ENCODE assay signal across 8 mouse cellular contexts in genomic region chr2:32712934-32713817, GRCm38 (mm10). TPM values are rescaled to one million over a fixed set of nuclear protein-coding genes. Genes with fewer than 3 reads are reported as not detected.
DNase-seq lines count a peak whose midpoint lies in the region; ATAC-seq and TF ChIP-seq lines count a peak whose summit lies in the region.

Cdk9 (minus strand) TSS chr2:32713076.

- H3K4me1 ChIP-seq in CH12.LX (ENCODE audit: control insufficient read depth in 1 of 2, insufficient read depth in 2 of 2), result peaks cover 27 to 56% of the 10 kb centered on the region in 2 experiments
- H3K4me1 ChIP-seq in forebrain, embryonic 12.5 days, result peaks cover 20% of the 10 kb centered on the region
- peaks cover 15% of the 10 kb centered on the region for H3K4me1 ChIP-seq in heart, postnatal 0 days (ENCODE audit: control insufficient read depth, insufficient read depth)
- peaks cover 28% of the 10 kb centered on the region for H3K4me1 ChIP-seq in liver, embryonic 16.5 days (ENCODE audit: control insufficient read depth, low read depth, low read length)
- peaks cover 30% of the 10 kb centered on the region for H3K4me1 ChIP-seq in neural tube, embryonic 13.5 days (replicated peaks)
- H3K4me1 ChIP-seq in testis, adult 2 months (ENCODE audit: control insufficient read depth, insufficient read depth, low read length), result peaks cover 19% of the 10 kb centered on the region

- peak within 1 kb of the TSS; percentile 80 for H3K27ac ChIP-seq in CH12.LX (ENCODE audit: insufficient read depth, low read depth)
- H3K27ac ChIP-seq in forebrain, embryonic 12.5 days, result peak within 1 kb of the TSS; percentile 99
- H3K27ac ChIP-seq in heart, postnatal 0 days (ENCODE audit: low read depth), result peak within 1 kb of the TSS; percentile 90
- peak within 1 kb of the TSS; percentile 89 for H3K27ac ChIP-seq in liver, embryonic 16.5 days (ENCODE audit: low read length)
- H3K27ac ChIP-seq in neural tube, embryonic 13.5 days (replicated peaks), result peak within 1 kb of the TSS; percentile 99
- H3K27ac ChIP-seq in testis, adult 2 months (ENCODE audit: control insufficient read depth, insufficient read depth, low read depth, low read length), result peak within 1 kb of the TSS; percentile 92

- peak within 1 kb of the TSS; percentile 82 for H3K9ac ChIP-seq in CH12.LX (ENCODE audit: insufficient read depth, low read depth)
- peak within 1 kb of the TSS; percentile 93 for H3K9ac ChIP-seq in forebrain, embryonic 12.5 days
- peak within 1 kb of the TSS; percentile 65 for H3K9ac ChIP-seq in heart, postnatal 0 days (replicated peaks; ENCODE audit: low read depth, low read length)
- H3K9ac ChIP-seq in liver, embryonic 16.5 days (ENCODE audit: low read depth, low read length), result peak within 1 kb of the TSS; percentile 82
- H3K9ac ChIP-seq in neural tube, embryonic 13.5 days, result peak within 1 kb of the TSS; percentile 89

- TF ChIP-seq RAD21 in CH12.LX (IDR thresholded peaks at IDR 0.05; ENCODE audit: low read depth, low read length), result peak; percentile 90

- WGBS in forebrain, embryonic 12.5 days, result under 1% methylated on average over 58 of the region's 79 CpGs
- WGBS in heart, postnatal 0 days, result under 1% methylated on average over 51 of the region's 79 CpGs
- under 1% methylated on average over 59 of the region's 79 CpGs for WGBS in liver, embryonic 16.5 days (ENCODE audit: insufficient replicate concordance)
- under 1% methylated on average over 40 of the region's 79 CpGs for WGBS in neural tube, embryonic 13.5 days

- in situ Hi-C loops in CH12.LX (cut with MboI; ENCODE audit: low pct_ligation_motif_present, low pct_unique_long_range_greater_than_20kb, low sequenced_read_pairs), result loop anchor here (5.0 kb wide), 1 partner anchor 44 kb away; the partner anchor contains the start of gene Tor2a

- H3K79me2 ChIP-seq in CH12.LX (replicated peaks; ENCODE audit: control insufficient read depth, extremely low read depth, insufficient read depth, poor library complexity, severe bottlenecking), result peaks cover 42% of the 10 kb centered on the region

- H3K27me3 ChIP-seq in CH12.LX (replicated peaks), result no peaks in the 10 kb centered on the region
- H3K27me3 ChIP-seq in forebrain, embryonic 12.5 days, result no peaks in the 10 kb centered on the region
- H3K27me3 ChIP-seq in heart, postnatal 0 days (ENCODE audit: control insufficient read depth, insufficient read depth, low read length), result no peaks in the 10 kb centered on the region
- H3K27me3 ChIP-seq in liver, embryonic 16.5 days (ENCODE audit: control insufficient read depth, insufficient read depth, low read depth, low read length), result no peaks in the 10 kb centered on the region
- no peaks in the 10 kb centered on the region for H3K27me3 ChIP-seq in neural tube, embryonic 13.5 days
- H3K27me3 ChIP-seq in testis, adult 2 months (ENCODE audit: control insufficient read depth, insufficient read depth, low read length), result no peaks in the 10 kb centered on the region

- TF ChIP-seq CTCF in CH12.LX (conservative IDR thresholded peaks at IDR 0.05 in 1 of 2, IDR thresholded peaks at IDR 0.05 in 1 of 2; ENCODE audit: low read depth in 2 of 2, low read length in 2 of 2), result peak; percentile 76 to 98; a peak in 3 of 4 replicates
- peak; percentile 97 for TF ChIP-seq CTCF in heart, postnatal 0 days (IDR thresholded peaks at IDR 0.05; ENCODE audit: low read depth)
- TF ChIP-seq CTCF in testis, adult 2 months (IDR thresholded peaks at IDR 0.05; ENCODE audit: control insufficient read depth, insufficient read depth, insufficient replicate concordance, low read depth, low read length), result peak; percentile 99

- H3K4me3 ChIP-seq in CH12.LX (replicated peaks in 1 of 3; ENCODE audit: low read depth in 2 of 3, low read length in 2 of 3, poor library complexity in 1 of 3), result peak within 1 kb of the TSS; percentile 82 to 87 (median 84)
- H3K4me3 ChIP-seq in forebrain, embryonic 12.5 days (replicated peaks), result peak within 1 kb of the TSS; percentile 92
- H3K4me3 ChIP-seq in heart, postnatal 0 days (ENCODE audit: low read depth, low read length), result peak within 1 kb of the TSS; percentile 70
- peak within 1 kb of the TSS; percentile 84 for H3K4me3 ChIP-seq in liver, embryonic 16.5 days (ENCODE audit: low read depth, low read length)
- peak within 1 kb of the TSS; percentile 98 for H3K4me3 ChIP-seq in neural tube, embryonic 13.5 days
- peak within 1 kb of the TSS; percentile 89 for H3K4me3 ChIP-seq in testis, adult 2 months (ENCODE audit: control insufficient read depth, low read depth, low read length)

- DNase-seq in CH12.LX (ENCODE audit: extremely low read depth), result peak; percentile 83
- peak; percentile 84 for DNase-seq in c-Kit-positive CD71-positive TER-119-negative erythroid progenitor cells, embryonic 14.5 days (ENCODE audit: low read depth)
- peak; percentile 89 for DNase-seq in heart, postnatal 0 days (ENCODE audit: low spot score)
- peak; percentile 94 to 96 for DNase-seq in kidney, postnatal 4 days

- ATAC-seq in forebrain, embryonic 12.5 days (ENCODE audit: low FRiP score), result peak; percentile 89
- peak; percentile 80 for ATAC-seq in heart, postnatal 0 days (ENCODE audit: insufficient read depth, low read depth)
- peak; percentile 81 for ATAC-seq in liver, embryonic 16.5 days (ENCODE audit: low read depth)
- peak; percentile 88 for ATAC-seq in neural tube, embryonic 13.5 days (ENCODE audit: low read depth)

- peaks cover 21 to 33% of the 10 kb centered on the region in 2 experiments for H3K36me3 ChIP-seq in CH12.LX (replicated peaks in 1 of 2; ENCODE audit: control insufficient read depth in 1 of 2, insufficient read depth in 1 of 2, low read length in 1 of 2)
- peaks cover 26% of the 10 kb centered on the region for H3K36me3 ChIP-seq in forebrain, embryonic 12.5 days (replicated peaks)
- peaks cover 28% of the 10 kb centered on the region for H3K36me3 ChIP-seq in heart, postnatal 0 days (replicated peaks; ENCODE audit: control insufficient read depth, insufficient read depth, low read length)
- H3K36me3 ChIP-seq in liver, embryonic 16.5 days (ENCODE audit: control insufficient read depth, insufficient read depth), result peaks cover 11% of the 10 kb centered on the region
- peaks cover 27% of the 10 kb centered on the region for H3K36me3 ChIP-seq in neural tube, embryonic 13.5 days
- peaks cover 8% of the 10 kb centered on the region for H3K36me3 ChIP-seq in testis, adult 2 months (ENCODE audit: control insufficient read depth, insufficient read depth, low read length)

- H3K9me3 ChIP-seq in CH12.LX (replicated peaks; ENCODE audit: low read length), result peaks cover 6% of the 10 kb centered on the region
- no peaks in the 10 kb centered on the region for H3K9me3 ChIP-seq in forebrain, embryonic 12.5 days
- H3K9me3 ChIP-seq in heart, postnatal 0 days (replicated peaks; ENCODE audit: control insufficient read depth, low read length), result no peaks in the 10 kb centered on the region
- H3K9me3 ChIP-seq in liver, embryonic 16.5 days (replicated peaks; ENCODE audit: control insufficient read depth, low read length), result no peaks in the 10 kb centered on the region
- no peaks in the 10 kb centered on the region for H3K9me3 ChIP-seq in neural tube, embryonic 13.5 days

- no peak for TF ChIP-seq EP300 in CH12.LX (IDR thresholded peaks at IDR 0.05; ENCODE audit: low read length)
- TF ChIP-seq EP300 in heart, postnatal 0 days (IDR thresholded peaks at IDR 0.05; ENCODE audit: low read depth), result no peak

- TF ChIP-seq POLR2A in CH12.LX (IDR thresholded peaks at IDR 0.05; ENCODE audit: low read depth, low read length), result peak; percentile 35; the same call in 1 of the 2 replicates
- no peak; the same call in none of the 2 replicates for TF ChIP-seq POLR2A in testis, adult 2 months (IDR thresholded peaks at IDR 0.05; ENCODE audit: control insufficient read depth, low read depth, low read length)

- dilution Hi-C loops in CH12.LX (cut with MboI; ENCODE audit: extremely low pct_ligation_motif_present, extremely low pct_unique_long_range_greater_than_20kb, low sequenced_read_pairs), result no loop called here

- peak within 1 kb of the TSS; percentile 81 for H3K4me2 ChIP-seq in CH12.LX (ENCODE audit: insufficient read depth, low read depth, poor library complexity, severe bottlenecking)
- H3K4me2 ChIP-seq in forebrain, embryonic 12.5 days, result peak within 1 kb of the TSS; percentile 96
- peak within 1 kb of the TSS; percentile 79 for H3K4me2 ChIP-seq in heart, postnatal 0 days (ENCODE audit: low read depth, low read length)
- H3K4me2 ChIP-seq in liver, embryonic 16.5 days (ENCODE audit: low read depth, low read length), result peak within 1 kb of the TSS; percentile 89
- peak within 1 kb of the TSS; percentile 97 for H3K4me2 ChIP-seq in neural tube, embryonic 13.5 days

TF ChIP-seq in CH12.LX, 34 proteins besides CTCF, POLR2A, EP300 and RAD21 (continues in another document):
- TF ChIP-seq MAX (IDR thresholded peaks at IDR 0.05; ENCODE audit: low read length), result no peak
- no peak for TF ChIP-seq JUN (IDR thresholded peaks at IDR 0.05; ENCODE audit: insufficient read depth, low read depth, low read length)
- 0 out of 2 replicates have a peak, but pooled peaks have one; percentile 12 for TF ChIP-seq CHD2 (IDR thresholded peaks at IDR 0.05; ENCODE audit: low read length)
- no peak for TF ChIP-seq ZNF384 (IDR thresholded peaks at IDR 0.05; ENCODE audit: low read depth, low read length)
- peak; percentile 56; the same call in 1 of the 2 replicates for TF ChIP-seq TCF12 (IDR thresholded peaks at IDR 0.05; ENCODE audit: low read depth, low read length)
- peak; percentile 98 for TF ChIP-seq SMC3 (IDR thresholded peaks at IDR 0.05; ENCODE audit: low read depth, low read length)
- TF ChIP-seq MAFK (IDR thresholded peaks at IDR 0.05; ENCODE audit: insufficient replicate concordance, low read length), result no peak
- TF ChIP-seq MXI1 (IDR thresholded peaks at IDR 0.05; ENCODE audit: low read depth, low read length), result peak; percentile 38
- TF ChIP-seq UBTF (IDR thresholded peaks at IDR 0.05; ENCODE audit: low read depth, low read length), result no peak
- TF ChIP-seq ELF1 (IDR thresholded peaks at IDR 0.05; ENCODE audit: low read depth, low read length), result peak; percentile 46; the same call in 1 of the 2 replicates
- no peak for TF ChIP-seq USF1 (IDR thresholded peaks at IDR 0.05; ENCODE audit: low read depth, low read length)
- peak; percentile 31 for TF ChIP-seq HCFC1 (IDR thresholded peaks at IDR 0.05; ENCODE audit: low read depth, low read length)
- no peak for TF ChIP-seq PAX5 (IDR thresholded peaks at IDR 0.05; ENCODE audit: low read length)

RNA-seq across cellular contexts. Expression of gene Cdk9, which starts in this region (rescaled TPM):
- total RNA-seq in CH12.LX (2012; rRNA removed) (41.7 and 45.2 TPM in 2 replicates), CH12.LX (2014; rRNA removed) (72.1 and 73.7 TPM in 2 replicates)
- polyA plus RNA-seq in CH12.LX (2012; ENCODE audit: insufficient read length, low read depth), result 136 and 138 TPM in 2 replicates
- 105 and 110 TPM in 2 replicates for polyA plus RNA-seq in forebrain, embryonic 12.5 days (2016; fragmentation: Nextera tagmentation; extraction: Ambion mirVana)
- 42.4 and 58.4 TPM in 2 replicates for total RNA-seq in heart, postnatal 0 days (2014; rRNA removed; ENCODE audit: low replicate concordance)
- 33.1 and 35.5 TPM in 2 replicates for polyA plus RNA-seq in heart, postnatal 0 days (2015; fragmentation: Nextera tagmentation; extraction: Ambion mirVana)
- 40.2 and 43.8 TPM in 2 replicates for polyA plus RNA-seq in liver, embryonic 16.5 days (2015; fragmentation: Nextera tagmentation; extraction: Ambion mirVana)
- 72.2 and 74.6 TPM in 2 replicates for polyA plus RNA-seq in neural tube, embryonic 13.5 days (2015; fragmentation: Nextera tagmentation; extraction: Ambion mirVana)
- polyA plus RNA-seq in testis, adult 2 months (2012; rRNA removed), result 105 and 121 TPM in 2 replicates

Comparison
In these comparisons a context has a peak if more than half of its experiments do, and no peak if none do; other contexts are left out.
1. Peak in every context shown above with its lines: DNase-seq, ATAC-seq, H3K4me3 ChIP-seq and H3K27ac ChIP-seq.